Mouse (Mus musculus) inflammation-experienced regulatory T-cells (primary cell): ENCODE results near the gene Nucb2. TPM values are rescaled to one million over a fixed set of nuclear protein-coding genes. Genes with fewer than 3 reads are reported as not detected.

Experiments
- polyA plus RNA-seq, 2 experiments: library from polyadenylated mRNA; unstranded; fragments of 100-300 nt; shearing (Covaris generic); gene quantifications; one replicate each; pipeline ENCODE4 v1.2.1; 2017

Nucb2 gene
- 10 to 100 TPM; 10.9 to 33.9 TPM for polyA plus RNA-seq

DNA sequence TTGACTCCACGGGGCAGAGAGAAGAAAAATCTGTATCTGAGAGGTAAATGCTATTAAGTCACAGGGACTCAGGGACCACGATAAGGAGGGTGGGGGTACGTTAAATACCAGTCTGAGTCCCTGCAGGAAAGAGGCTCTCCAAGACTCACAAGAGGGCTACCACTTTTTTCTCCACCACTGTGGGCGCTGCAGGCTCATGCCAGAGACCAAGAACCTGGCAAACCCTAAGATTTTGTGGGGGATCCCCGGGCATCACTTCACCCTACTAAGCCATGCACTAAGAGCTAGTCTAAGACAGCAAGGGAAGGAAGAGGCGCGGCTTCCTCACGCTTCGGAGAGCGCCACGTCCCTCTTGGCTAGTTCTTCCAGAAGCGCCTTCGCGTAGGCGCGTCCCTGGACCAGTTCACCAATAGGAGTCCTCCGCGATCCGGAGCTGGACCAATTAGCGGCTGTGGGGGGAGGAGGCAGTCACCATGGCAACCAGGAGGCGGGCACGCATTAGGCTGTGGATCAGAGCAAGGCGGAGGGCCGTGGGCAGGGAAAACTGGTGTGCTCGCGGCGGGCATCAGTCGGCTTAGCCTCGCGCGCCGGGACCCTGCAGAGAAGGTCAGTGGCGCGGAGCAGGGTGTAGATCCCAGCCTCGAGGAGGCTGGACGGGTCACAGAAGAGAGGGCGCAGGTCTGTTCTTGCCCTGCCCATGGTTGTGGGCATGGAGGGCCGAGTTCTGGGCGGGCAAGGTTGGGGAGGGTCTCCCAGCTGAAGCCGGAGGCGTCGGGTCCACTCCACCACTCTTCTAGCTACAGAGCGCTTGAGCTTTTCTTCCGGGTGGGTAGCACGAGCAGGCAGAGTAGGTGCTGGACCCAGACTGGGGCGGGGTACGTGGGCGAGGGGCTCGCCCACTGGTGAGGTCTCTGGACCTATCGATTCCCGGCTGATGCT is at the start of gene Nucb2:
TSS of gene Nucb2 (plus strand) at position 491 of the 939 bp plus-strand sequence.

Other genes starting within 250 kb of the Nucb2 start
- gene Plekha7, start 196.0 kb upstream of the Nucb2 start, polyA plus RNA-seq, result 10 to 100 TPM in 1 of 2 experiments, 1 to 10 TPM in 1; 8.5 to 15.3 TPM
- 100 to 1,000 TPM; 545 to 594 TPM for gene Rps13, start 170.2 kb upstream of the Nucb2 start, polyA plus RNA-seq
- gene Pik3c2a, start 60.9 kb upstream of the Nucb2 start, polyA plus RNA-seq, result 10 to 100 TPM; 29.5 to 54.9 TPM